Mouse (Mus musculus): ENCODE measurements at regions not wholly inside any gene's neighbourhood (a gene's known extent, or its start where the extent isn't known, plus 50 kb on each side); places are given as distances from the start of the nearest gene placed in this dataset.

DNA sequence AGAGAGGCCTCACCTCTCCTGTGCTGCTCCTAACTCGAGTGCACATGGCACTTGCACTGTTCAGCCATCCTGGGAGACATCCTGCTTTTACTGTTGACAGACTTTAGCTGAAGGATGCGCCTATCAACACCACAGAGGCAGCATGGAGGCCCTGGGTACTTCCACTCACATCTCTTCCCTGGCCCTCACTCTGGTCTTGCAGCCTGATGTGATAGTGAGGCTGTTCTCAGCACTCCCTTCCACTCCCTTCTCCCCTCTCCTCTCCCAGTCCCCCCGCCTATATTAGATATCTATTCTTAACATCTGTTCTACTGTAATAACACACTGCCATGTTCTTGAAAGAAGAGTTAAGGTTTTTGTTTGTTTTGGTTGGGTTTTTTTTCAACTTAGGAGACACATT is 50.2 kb upstream of the Bod1 start:
- DNase-seq = no peak

DNA sequence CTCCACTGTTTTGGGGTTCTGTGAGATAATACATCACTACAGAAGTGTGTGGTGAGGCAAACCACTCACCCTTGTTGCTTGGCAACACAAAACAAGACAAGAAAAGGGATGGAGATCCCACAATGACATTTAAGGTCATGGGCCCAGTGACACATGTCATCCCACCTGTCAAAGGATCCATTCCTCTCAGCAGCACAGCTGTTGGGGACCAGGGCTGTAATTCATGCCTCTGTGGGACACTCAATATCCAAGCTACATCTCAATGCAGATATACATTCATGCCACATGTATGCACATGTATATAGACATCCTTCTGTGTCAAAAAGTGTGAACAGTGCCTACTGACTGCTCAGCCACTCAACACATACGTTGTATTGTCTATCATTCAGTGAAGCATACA is 52.8 kb upstream of the Bod1 start:
- DNase-seq = no peak

GRCm38 (mm10) chr11:31725936-31726647 is 54.4 kb upstream of the Bod1 start:
- DNase-seq = no peak

DNA sequence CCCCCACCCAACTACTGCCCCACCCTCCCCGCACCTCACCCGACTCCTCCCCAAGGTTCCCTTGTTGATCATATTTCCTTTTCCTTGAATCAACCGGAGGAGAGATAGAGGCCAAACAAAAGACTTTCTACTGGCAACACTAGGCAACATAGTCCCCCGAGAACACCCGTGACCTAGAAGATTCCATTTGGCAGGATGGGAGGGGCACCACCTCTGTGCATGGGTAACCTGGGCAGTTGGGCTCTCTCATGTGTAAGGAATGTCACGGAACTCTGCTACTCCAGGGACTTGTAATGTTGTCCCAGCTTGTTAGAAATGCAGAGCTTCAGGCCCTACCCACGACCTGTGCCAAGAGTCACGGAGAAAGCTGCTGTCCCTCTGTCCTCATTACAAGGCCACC is 55.6 kb upstream of the Bod1 start:
- DNase-seq = no peak

DNA sequence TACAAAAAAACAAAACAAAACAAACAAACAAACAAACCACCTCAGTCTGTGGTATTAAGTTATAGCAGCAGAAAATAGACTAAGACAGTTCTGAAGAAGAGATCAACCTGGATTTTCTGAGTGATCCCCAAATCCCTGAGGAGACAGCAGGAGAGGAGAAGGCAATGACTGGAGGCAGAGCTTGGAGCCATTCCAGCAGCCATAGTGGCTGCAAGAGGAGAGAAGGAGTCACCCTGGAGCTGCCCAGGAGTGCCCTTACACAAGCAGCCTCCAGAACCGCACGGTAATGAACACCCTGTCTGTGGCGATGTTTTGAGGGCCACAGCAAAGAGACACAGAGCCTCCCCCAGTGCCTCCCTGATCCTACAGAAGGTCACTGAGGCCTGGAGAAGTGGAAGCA is 58.0 kb upstream of the Bod1 start:
- DNase-seq = no peak

DNA sequence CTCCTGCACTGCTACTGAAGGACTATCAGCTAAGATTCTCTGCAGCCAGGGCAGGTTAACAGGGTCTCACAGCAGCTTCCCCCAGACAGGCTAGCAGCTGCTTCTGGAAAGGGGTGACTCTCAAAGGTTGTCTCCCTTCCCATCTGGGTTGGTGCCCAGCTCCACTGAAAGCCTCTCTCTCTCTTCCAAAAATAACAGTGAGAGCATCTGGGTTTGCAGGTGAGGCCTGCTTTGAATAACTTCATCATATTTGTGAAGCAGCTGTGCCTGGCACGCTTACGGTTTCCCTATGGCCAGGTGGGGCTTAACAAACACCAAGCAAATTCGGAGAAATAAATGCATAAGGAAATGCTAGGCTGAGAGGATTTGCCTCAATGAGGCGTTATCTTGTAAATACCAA is 58.5 kb upstream of the Bod1 start:
- no peak for DNase-seq

- DNase-seq = no peak
Measured at GRCm38 (mm10) chr11:31730680-31731079, 59.0 kb upstream of the Bod1 start.

DNA sequence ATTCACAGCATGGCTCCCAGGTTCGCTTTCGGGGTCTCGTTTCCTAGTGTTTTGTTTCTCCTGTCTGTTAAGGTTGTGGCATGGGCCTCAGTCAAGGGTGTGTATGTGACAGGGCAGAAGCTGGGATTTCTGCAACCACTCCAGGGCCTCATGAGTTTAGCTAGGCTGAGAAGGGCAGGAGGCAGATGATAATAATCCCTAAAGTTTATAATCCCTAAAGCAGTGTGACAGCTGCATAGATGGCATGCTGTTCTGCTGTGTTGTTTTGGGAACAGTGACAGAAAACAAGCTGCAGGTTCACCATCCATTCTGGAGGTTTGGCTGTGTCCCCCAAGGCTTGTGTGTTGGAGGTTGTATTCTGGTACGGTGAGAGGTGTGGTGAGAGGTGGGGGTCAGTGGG is 59.8 kb upstream of the Bod1 start:
- no peak for DNase-seq

- no peak for DNase-seq
Measured at GRCm38 (mm10) chr11:31732342-31732741, 60.7 kb upstream of the Bod1 start.

DNA sequence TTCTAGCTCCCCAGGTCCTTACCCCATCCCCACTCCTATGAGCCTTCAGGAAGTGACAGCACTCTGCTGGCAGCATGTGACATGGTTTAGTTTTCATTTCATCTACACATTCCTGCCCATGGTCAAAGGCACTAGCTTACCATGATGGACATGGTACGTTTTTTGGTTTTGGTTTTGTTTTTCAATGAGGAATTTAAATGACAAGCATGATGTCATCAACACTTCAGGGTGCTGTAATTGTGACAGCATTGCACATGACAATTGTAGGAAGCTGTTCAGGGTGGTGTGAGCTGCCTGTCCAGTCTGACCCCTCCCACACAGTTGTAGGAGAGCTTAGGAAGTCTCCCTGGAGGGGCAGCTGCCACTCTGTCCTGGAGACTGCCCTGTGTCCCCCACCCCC is 61.3 kb upstream of the Bod1 start:
- no peak for DNase-seq

- no peak for DNase-seq
Measured at GRCm38 (mm10) chr11:31734091-31734490, 62.4 kb upstream of the Bod1 start.

- DNase-seq = no peak
Measured at GRCm38 (mm10) chr11:31735257-31735656, 63.6 kb upstream of the Bod1 start.

GRCm38 (mm10) chr11:31736086-31736485 is 64.4 kb upstream of the Bod1 start:
- no peak for DNase-seq

DNA sequence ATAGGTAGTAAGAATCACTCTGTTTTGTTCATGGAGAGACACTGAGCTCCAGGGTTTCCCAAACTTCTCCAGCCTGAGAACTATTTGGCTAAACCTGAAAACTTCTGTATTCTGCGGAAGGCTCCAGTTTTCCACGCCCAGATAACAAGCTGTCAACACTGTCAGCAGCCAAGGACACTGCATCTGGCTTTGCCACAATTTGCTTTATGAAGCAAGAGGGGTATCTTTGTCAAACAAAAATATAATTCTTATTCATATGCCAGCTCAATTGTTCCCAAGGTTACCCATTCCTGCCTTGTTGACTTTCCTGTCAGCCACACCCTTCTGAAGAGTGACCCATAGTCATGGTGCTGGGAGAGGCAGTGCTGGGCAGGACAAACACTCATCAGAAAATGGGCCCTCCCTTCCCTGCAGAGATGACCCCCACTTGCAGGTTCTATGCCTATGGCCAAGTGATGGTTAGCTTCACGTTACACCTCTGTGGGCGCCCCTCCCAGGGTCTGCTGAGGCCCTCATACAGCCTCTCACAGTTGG is 64.9 kb upstream of the Bod1 start:
- DNase-seq = no peak

DNA sequence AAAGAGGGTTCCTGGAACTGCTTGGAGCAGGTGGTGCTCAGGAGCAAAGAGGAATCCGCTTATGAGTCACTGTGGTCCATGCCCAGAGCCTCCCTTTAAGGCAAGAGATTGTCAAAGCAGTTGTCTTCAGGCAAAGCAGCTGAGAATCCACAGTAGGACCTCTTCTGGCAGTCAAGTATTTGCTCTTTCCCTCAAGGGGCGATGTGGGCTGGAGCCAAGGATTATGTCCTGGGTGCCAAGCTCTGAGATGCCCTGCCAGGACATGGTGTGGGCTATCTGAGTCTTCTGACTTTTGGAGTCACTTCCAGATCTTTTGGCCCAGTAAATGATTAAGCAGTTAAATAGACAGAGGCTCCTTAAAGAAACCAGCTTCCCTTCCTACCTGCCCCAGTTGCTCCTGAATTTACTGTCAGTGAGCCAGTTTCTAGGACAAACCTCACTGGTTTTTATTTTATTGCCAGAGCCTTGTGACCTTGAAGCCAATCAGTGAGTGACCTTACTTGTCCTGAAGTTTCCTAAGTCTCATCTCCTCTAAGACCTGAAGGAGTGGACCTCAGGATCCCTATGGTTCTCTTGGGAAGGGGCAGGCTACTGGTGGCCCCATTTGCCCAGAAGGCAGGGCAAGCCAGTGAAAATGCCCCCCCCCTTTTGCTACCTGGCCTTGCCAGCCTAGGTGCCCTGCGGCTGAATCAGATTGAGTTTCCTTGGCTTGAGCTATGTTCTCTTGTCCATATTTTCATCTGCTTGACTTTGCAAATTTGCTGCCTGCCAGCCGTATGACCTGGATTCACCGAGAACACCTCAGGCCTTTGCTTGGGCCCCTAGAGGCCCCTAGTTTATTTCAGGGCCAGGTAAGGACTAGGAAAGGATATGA is 66.7 kb upstream of the Bod1 start:
- DNase-seq = no peak

DNA sequence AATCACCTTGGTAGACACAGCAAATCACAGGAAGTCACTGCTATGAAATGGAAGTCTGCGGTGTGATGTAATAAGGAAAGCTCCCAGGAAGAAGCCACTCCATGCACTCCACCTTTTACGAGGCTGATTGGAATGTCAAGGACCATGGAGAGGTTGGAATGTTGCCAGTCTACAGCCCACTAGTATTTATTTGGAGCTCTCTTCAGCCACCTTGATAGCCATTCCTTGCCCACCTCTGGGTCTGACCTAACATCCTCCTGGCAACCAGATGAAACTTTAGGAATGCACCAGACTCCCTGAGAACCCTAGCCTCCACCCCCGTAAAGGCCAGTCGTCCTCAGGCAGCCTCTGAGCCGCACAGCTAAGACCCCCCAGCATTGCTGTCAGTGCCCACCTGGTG is 68.7 kb upstream of the Bod1 start:
- DNase-seq = no peak

DNA sequence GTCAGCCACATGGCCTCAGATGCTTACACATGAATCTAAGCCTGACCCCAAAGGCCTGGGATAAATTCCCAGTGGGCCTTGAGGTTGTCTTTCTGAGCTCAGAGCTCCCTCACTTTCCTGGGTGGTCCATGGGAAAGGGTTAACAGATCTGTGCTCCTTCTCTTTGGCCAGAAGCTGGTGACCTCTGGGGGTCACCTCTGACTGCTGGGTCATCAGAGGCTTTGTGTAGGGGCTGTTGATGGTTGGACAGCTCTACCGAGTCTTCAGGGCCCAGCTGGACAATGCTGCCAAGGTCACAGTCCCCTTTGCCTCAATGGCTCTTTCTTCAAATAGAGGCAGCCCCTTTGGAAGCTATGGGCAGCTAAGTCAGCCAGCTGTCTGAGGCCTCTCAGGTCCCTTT is 70.5 kb upstream of the Bod1 start:
- no peak for DNase-seq

DNA sequence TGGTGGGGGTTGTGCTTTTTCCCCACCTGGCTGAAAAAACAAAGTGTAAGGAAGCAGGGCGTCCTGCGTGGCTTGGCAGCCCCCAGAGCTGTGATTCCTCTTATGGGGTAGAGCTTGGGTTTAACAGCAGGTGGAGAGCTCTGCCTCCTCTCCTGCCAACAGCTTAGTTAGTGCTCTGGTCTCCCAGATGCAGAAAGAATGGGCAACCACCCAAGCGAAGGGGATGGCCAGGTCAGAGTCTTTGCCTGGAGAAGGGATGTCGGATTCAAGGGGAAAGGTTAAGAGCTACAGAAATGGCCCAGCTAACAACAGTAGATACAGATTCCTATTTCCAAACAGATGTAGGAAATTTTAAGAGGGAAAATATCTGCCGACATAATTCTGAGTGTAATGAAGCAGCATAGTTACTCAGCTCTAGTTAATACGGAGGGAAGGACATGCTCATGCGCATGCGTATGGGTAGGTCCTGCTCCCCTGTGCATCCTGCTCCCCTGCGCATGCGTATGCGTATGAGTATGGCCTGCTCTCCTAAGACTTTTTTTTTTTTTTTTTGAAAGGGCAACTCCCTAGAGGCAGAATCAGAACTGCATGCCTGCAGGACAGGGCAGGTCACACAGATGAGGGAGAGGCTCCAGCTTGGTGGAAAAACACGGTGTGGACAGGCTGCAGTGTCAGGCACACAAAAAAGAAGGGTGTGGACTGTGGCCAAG is 72.5 kb upstream of the Bod1 start:
- no peak for DNase-seq

- DNase-seq = no peak
Measured at GRCm38 (mm10) chr11:31745028-31745865, 73.6 kb upstream of the Bod1 start.

DNA sequence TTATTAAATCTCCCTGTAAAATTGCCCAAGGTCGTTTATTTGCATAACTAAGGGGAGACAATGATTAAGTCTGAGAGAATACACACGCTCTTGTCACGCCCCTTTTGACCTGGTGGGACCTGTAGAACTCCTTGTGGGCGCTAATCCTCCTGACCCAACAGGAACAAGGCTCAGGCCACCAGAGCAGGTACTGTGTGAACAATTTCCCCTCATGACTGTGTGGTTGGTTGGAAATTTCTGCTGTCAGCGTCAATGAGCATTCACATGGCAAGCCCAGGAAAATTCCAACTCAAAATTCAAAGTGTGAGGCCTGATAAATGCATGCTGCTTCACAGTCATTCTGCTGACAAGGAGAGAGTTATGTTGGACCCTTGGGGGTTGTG is 74.2 kb upstream of the Bod1 start:
- no peak for DNase-seq

DNA sequence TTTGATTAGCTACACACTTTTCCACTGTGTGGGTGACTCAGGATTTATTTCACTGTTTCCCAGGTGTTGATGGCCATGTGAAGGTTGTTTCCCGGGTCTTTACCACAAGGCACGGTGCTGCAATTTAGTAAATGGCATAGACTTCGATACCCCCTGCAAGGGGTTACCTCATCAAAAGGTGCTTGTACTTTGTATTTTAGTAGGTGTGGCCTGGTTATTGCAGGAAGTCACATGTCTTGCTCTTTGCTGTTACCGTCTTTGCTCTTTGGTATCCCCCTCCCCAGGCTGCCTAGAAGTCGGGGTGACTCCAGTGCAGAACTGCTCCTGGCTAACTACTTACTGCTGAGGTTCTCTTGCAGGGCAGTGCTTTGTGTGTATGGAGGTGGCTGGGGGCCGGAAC is 74.8 kb upstream of the Bod1 start:
- DNase-seq = peak; percentile 37

- DNase-seq = peak; percentile 22
Measured at GRCm38 (mm10) chr11:31746939-31747338, 75.3 kb upstream of the Bod1 start.

All from thymus, postnatal 14 days (tissue).